Mouse (Mus musculus) layer of hippocampus, postnatal 14 days (tissue): ENCODE measurements around the gene Tceanc2. TPM values are rescaled to one million over a fixed set of nuclear protein-coding genes. Genes with fewer than 3 reads are reported as not detected.
A peak's percentile ranks its signal among the peaks of the same experiment; 100 is the strongest.

Experiments used
- DNase-seq, 2 experiments: peaks; one replicate each; pipeline ENCODE4 v3.0.0; 2021 to 2022; ENCODE audit warnings: low spot score in 2 of 2, mixed read lengths in 1 of 2
- total RNA-seq, 2 experiments: library from RNA; stranded (reverse); gene quantifications; 2 replicates each; pipeline ENCODE4 v1.2.3; 2021

The Tceanc2 gene
- total RNA-seq, 2 experiments from 2014 or later = 19.6 to 21.1 TPM

DNA sequence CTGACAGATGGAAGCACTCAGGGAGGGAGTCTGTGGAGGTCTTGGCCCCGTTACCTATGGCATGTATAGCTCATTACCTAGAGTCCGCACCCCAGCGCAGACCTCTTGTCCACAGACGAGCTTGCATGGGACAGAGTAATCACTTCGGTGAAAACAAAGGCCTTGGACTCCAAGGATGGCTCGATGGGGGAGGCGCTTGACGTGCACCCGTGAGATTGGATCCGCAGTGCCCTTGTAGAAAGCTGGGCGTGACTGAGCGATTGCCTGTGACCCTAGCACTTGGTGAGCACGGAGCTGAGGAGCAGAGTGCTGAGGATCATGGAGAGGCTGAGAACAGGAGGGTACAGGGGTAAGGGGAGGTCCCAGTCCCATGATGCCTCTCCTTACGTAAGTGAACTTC lies 87.2 kb downstream of the Tceanc2 start:
- DNase-seq = no peak

DNA sequence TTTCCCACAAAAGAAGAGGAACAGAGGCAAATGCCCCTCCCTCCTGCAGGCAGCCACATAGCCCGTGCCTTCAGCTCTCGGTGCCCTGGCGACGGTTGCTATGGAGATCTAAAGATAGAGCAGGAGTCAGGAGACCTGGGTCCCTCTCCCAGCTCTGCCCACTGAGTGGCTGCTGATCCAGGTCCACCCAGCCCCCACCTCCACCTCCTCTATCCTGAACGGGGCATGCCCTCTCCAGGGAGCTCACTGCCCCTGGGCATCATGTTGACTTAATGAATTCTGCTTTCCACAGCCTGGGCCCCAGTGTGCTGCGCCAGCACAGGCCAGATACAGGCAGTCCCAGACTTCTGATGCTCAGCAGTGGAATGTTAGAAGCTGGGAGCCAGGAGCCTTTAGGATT lies 94.1 kb downstream of the Tceanc2 start:
- DNase-seq = peak; percentile 65 to 74

DNA sequence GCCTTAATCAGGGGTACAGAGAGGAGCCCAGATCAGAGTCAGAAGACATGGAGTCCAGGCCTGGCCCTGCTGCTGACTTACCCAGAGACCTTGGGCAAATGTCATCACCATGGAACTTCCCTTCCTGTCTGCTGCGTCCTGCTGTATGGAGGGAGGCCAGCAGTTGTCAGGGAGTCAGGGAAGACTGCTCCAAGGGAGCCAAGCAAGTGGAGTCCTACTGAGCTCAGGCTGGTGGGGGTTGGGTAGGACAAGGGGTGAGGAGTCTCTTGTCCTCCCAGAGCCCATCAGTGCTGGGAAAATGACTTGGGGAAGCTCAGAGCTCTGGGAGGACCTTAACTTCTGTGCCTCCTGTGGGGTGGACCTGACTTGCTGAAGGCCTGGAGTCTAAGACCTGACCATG lies 94.6 kb downstream of the Tceanc2 start:
- DNase-seq = no peak

Other genes with a start within 250 kb of the Tceanc2 start
- 10 to 100 TPM; 66.5 to 69.1 TPM for gene Mrpl37, start 112.2 kb downstream of the Tceanc2 start, total RNA-seq
- gene Cyb5rl, start 112.1 kb downstream of the Tceanc2 start, total RNA-seq = 10 to 100 TPM; 11.0 to 12.4 TPM
- not detected for gene Cdcp2, start 82.2 kb downstream of the Tceanc2 start, total RNA-seq
- 100 to 1,000 TPM; 187 to 193 TPM for gene Tmem59, start 717 bp downstream of the Tceanc2 start, total RNA-seq
- under 1 TPM in 1 of 2 experiments, not detected in 1; 0.41 TPM for gene Ldlrad1, start 30.1 kb upstream of the Tceanc2 start, total RNA-seq
- 10 to 100 TPM; 38.5 to 42.3 TPM for gene Lrrc42, start 74.4 kb upstream of the Tceanc2 start, total RNA-seq
- gene Hspb11, start 74.5 kb upstream of the Tceanc2 start, total RNA-seq = 10 to 100 TPM; 19.3 to 21.3 TPM
- not detected for gene Dio1, start 128.1 kb upstream of the Tceanc2 start, total RNA-seq
- gene Yipf1, start 135.2 kb upstream of the Tceanc2 start, total RNA-seq = 10 to 100 TPM; 49.9 to 53.6 TPM
- 10 to 100 TPM; 15.2 to 15.4 TPM for gene Ndc1, start 188.7 kb upstream of the Tceanc2 start, total RNA-seq